Mouse (Mus musculus) cerebellum, postnatal 36 days (tissue): ENCODE data around the gene Ccdc177.

ENCODE experiments used
- DNase-seq, 2 experiments: peaks; one replicate each; pipeline ENCODE4 v3.0.0; 2021 to 2022; ENCODE audit warnings: mixed read lengths in 2 of 2

Gene Ccdc177

GRCm38 (mm10) chr12:80734526-80735470 is 25.7 kb downstream of the Ccdc177 start:
- no peak for DNase-seq

GRCm38 (mm10) chr12:80730567-80730966 is 29.9 kb downstream of the Ccdc177 start:
- DNase-seq = peak; percentile 55 to 70

- no peak for DNase-seq
Observed at GRCm38 (mm10) chr12:80729758-80730530, 30.5 kb downstream of the Ccdc177 start.

GRCm38 (mm10) chr12:80728814-80729213 is 31.7 kb downstream of the Ccdc177 start:
- DNase-seq = no peak

GRCm38 (mm10) chr12:80728207-80728606 is 32.3 kb downstream of the Ccdc177 start:
- no peak for DNase-seq

GRCm38 (mm10) chr12:80724853-80725559 is 35.5 kb downstream of the Ccdc177 start:
- DNase-seq = peak; percentile 89

- DNase-seq = no peak
Observed at GRCm38 (mm10) chr12:80721458-80721857, 39.0 kb downstream of the Ccdc177 start.

GRCm38 (mm10) chr12:80720507-80720906 is 40.0 kb downstream of the Ccdc177 start:
- no peak for DNase-seq

GRCm38 (mm10) chr12:80719141-80719540 is 41.3 kb downstream of the Ccdc177 start:
- no peak for DNase-seq

- no peak for DNase-seq
Observed at GRCm38 (mm10) chr12:80715915-80716314, 44.6 kb downstream of the Ccdc177 start.

- DNase-seq = peak; percentile 37 to 47
Observed at GRCm38 (mm10) chr12:80706915-80707604, 53.4 kb downstream of the Ccdc177 start.

GRCm38 (mm10) chr12:80706208-80706914 is 54.1 kb downstream of the Ccdc177 start:
- no peak for DNase-seq
